Mouse (Mus musculus): ENCODE results near the gene Ankrd10. TPM values are rescaled to one million over a fixed set of nuclear protein-coding genes. Genes with fewer than 3 reads are reported as not detected.
"Not testable (repeated sequence)": the region's sequence is repeated elsewhere in the genome, so short reads cannot be mapped to it uniquely, and the experiment has no call there.

Ankrd10 gene
- 71.4 and 80.5 TPM in 2 replicates for polyA plus RNA-seq (2015; fragmentation: Nextera tagmentation; extraction: Ambion mirVana)

GRCm38 (mm10) chr8:11635611-11636081 lies at the start of gene Ankrd10:
Gene Ankrd10 (minus strand): TSS chr8:11635757.
- Histone ChIP-seq H3K4me3 (ENCODE audit: low read length) (peak within 1 kb of the TSS; percentile 97), H3K27me3 (replicated peaks; ENCODE audit: control insufficient read depth, insufficient read depth, low read length) (no peaks in the 10 kb centered on the region), H3K9me3 (ENCODE audit: control insufficient read depth, low read length) (no peaks in the 10 kb centered on the region), H3K4me1 (ENCODE audit: control insufficient read depth, insufficient read depth, low read depth, low read length) (peaks cover 25% of the 10 kb centered on the region), H3K9ac (ENCODE audit: low read depth, low read length) (peak within 1 kb of the TSS; percentile 98), H3K4me2 (ENCODE audit: low read length) (peak within 1 kb of the TSS; percentile 64), H3K27ac (ENCODE audit: low read depth, low read length) (peak within 1 kb of the TSS; percentile 97), H3K36me3 (ENCODE audit: control insufficient read depth, insufficient read depth, low read length) (peaks cover 10% of the 10 kb centered on the region)
- 1% methylated on average over 37 of the region's 40 CpGs for WGBS
- ATAC-seq: peak; percentile 93

- Histone ChIP-seq H3K4me3 (ENCODE audit: low read length) (no peak overlapping the region), H3K27ac (ENCODE audit: low read depth, low read length) (no peak overlapping the region), H3K9me3 (ENCODE audit: control insufficient read depth, low read length) (no peaks in the 10 kb centered on the region), H3K9ac (ENCODE audit: low read depth, low read length) (no peak overlapping the region), H3K27me3 (replicated peaks; ENCODE audit: control insufficient read depth, insufficient read depth, low read length) (no peaks in the 10 kb centered on the region), H3K36me3 (ENCODE audit: control insufficient read depth, insufficient read depth, low read length) (no peaks in the 10 kb centered on the region), H3K4me2 (ENCODE audit: low read length) (no peak overlapping the region), H3K4me1 (ENCODE audit: control insufficient read depth, insufficient read depth, low read depth, low read length) (no peaks in the 10 kb centered on the region)
- no peak for ATAC-seq
- WGBS: 84% methylated on average over 7 of the region's 7 CpGs
Measured at GRCm38 (mm10) chr8:11684558-11684957, 49.0 kb upstream of the Ankrd10 start.

GRCm38 (mm10) chr8:11668308-11668707 lies 32.8 kb upstream of the Ankrd10 start:
- Histone ChIP-seq H3K36me3 (ENCODE audit: control insufficient read depth, insufficient read depth, low read length) (no peaks in the 10 kb centered on the region), H3K4me2 (ENCODE audit: low read length) (no peak overlapping the region), H3K4me3 (ENCODE audit: low read length) (no peak overlapping the region), H3K9me3 (ENCODE audit: control insufficient read depth, low read length) (no peaks in the 10 kb centered on the region), H3K27me3 (replicated peaks; ENCODE audit: control insufficient read depth, insufficient read depth, low read length) (no peaks in the 10 kb centered on the region), H3K27ac (ENCODE audit: low read depth, low read length) (no peak overlapping the region), H3K9ac (ENCODE audit: low read depth, low read length) (no peak overlapping the region), H3K4me1 (ENCODE audit: control insufficient read depth, insufficient read depth, low read depth, low read length) (no peaks in the 10 kb centered on the region)
- WGBS: 83% methylated on average over 2 of the region's 2 CpGs
- ATAC-seq: no peak

- WGBS: 68% methylated on average over 20 of the region's 20 CpGs
- H3K9ac ChIP-seq (ENCODE audit: low read depth, low read length); ATAC-seq; H3K27ac ChIP-seq (ENCODE audit: low read depth, low read length); H3K4me1 ChIP-seq (ENCODE audit: control insufficient read depth, insufficient read depth, low read depth, low read length); H3K36me3 ChIP-seq (ENCODE audit: control insufficient read depth, insufficient read depth, low read length); H3K4me3 ChIP-seq (ENCODE audit: low read length); H3K27me3 ChIP-seq (replicated peaks; ENCODE audit: control insufficient read depth, insufficient read depth, low read length); H3K9me3 ChIP-seq (ENCODE audit: control insufficient read depth, low read length); H3K4me2 ChIP-seq (ENCODE audit: low read length): not testable (repeated sequence)
Measured at GRCm38 (mm10) chr8:11666023-11666716, 30.6 kb upstream of the Ankrd10 start.

GRCm38 (mm10) chr8:11661969-11662368 lies 26.4 kb upstream of the Ankrd10 start:
- Histone ChIP-seq H3K4me2 (ENCODE audit: low read length) (no peak overlapping the region), H3K4me1 (ENCODE audit: control insufficient read depth, insufficient read depth, low read depth, low read length) (no peaks in the 10 kb centered on the region), H3K9me3 (ENCODE audit: control insufficient read depth, low read length) (no peaks in the 10 kb centered on the region), H3K27ac (ENCODE audit: low read depth, low read length) (no peak overlapping the region), H3K9ac (ENCODE audit: low read depth, low read length) (no peak overlapping the region), H3K27me3 (replicated peaks; ENCODE audit: control insufficient read depth, insufficient read depth, low read length) (no peaks in the 10 kb centered on the region), H3K4me3 (ENCODE audit: low read length) (no peak overlapping the region), H3K36me3 (ENCODE audit: control insufficient read depth, insufficient read depth, low read length) (no peaks in the 10 kb centered on the region)
- peak; percentile 87 for ATAC-seq
- 74% methylated on average over 3 of the region's 3 CpGs for WGBS

- 93% methylated on average over 5 of the region's 5 CpGs for WGBS
- no peak for ATAC-seq
- Histone ChIP-seq H3K9ac (ENCODE audit: low read depth, low read length) (no peak overlapping the region), H3K4me2 (ENCODE audit: low read length) (no peak overlapping the region), H3K36me3 (ENCODE audit: control insufficient read depth, insufficient read depth, low read length) (no peaks in the 10 kb centered on the region), H3K27ac (ENCODE audit: low read depth, low read length) (no peak overlapping the region), H3K4me1 (ENCODE audit: control insufficient read depth, insufficient read depth, low read depth, low read length) (no peaks in the 10 kb centered on the region), H3K4me3 (ENCODE audit: low read length) (no peak overlapping the region), H3K27me3 (replicated peaks; ENCODE audit: control insufficient read depth, insufficient read depth, low read length) (no peaks in the 10 kb centered on the region), H3K9me3 (ENCODE audit: control insufficient read depth, low read length) (no peaks in the 10 kb centered on the region)
Measured at GRCm38 (mm10) chr8:11650021-11650420, 14.5 kb upstream of the Ankrd10 start.

- Histone ChIP-seq H3K27me3 (replicated peaks; ENCODE audit: control insufficient read depth, insufficient read depth, low read length) (no peaks in the 10 kb centered on the region), H3K4me2 (ENCODE audit: low read length) (no peak overlapping the region), H3K36me3 (ENCODE audit: control insufficient read depth, insufficient read depth, low read length) (peaks cover 5% of the 10 kb centered on the region; the same call in 1 of the 2 replicates), H3K27ac (ENCODE audit: low read depth, low read length) (no peak overlapping the region), H3K9ac (ENCODE audit: low read depth, low read length) (no peak overlapping the region), H3K9me3 (ENCODE audit: control insufficient read depth, low read length) (no peaks in the 10 kb centered on the region), H3K4me1 (ENCODE audit: control insufficient read depth, insufficient read depth, low read depth, low read length) (no peaks in the 10 kb centered on the region), H3K4me3 (ENCODE audit: low read length) (no peak overlapping the region)
- 70% methylated on average over 2 of the region's 2 CpGs for WGBS
- ATAC-seq: no peak
Measured at GRCm38 (mm10) chr8:11643123-11643522, 7.6 kb upstream of the Ankrd10 start.

- Histone ChIP-seq H3K4me2 (ENCODE audit: low read length) (no peak overlapping the region), H3K4me3 (ENCODE audit: low read length) (no peak overlapping the region), H3K27me3 (replicated peaks; ENCODE audit: control insufficient read depth, insufficient read depth, low read length) (no peaks in the 10 kb centered on the region), H3K36me3 (ENCODE audit: control insufficient read depth, insufficient read depth, low read length) (peaks cover 5% of the 10 kb centered on the region; the same call in 1 of the 2 replicates), H3K9me3 (ENCODE audit: control insufficient read depth, low read length) (no peaks in the 10 kb centered on the region), H3K4me1 (ENCODE audit: control insufficient read depth, insufficient read depth, low read depth, low read length) (peaks cover 3% of the 10 kb centered on the region; the same call in 1 of the 2 replicates), H3K9ac (ENCODE audit: low read depth, low read length) (no peak overlapping the region), H3K27ac (ENCODE audit: low read depth, low read length) (no peak overlapping the region)
- ATAC-seq: no peak
- WGBS: 64% methylated on average over 2 of the region's 2 CpGs
Measured at GRCm38 (mm10) chr8:11640606-11641005, 5.0 kb upstream of the Ankrd10 start.

- H3K4me2 ChIP-seq (ENCODE audit: low read length): no peak overlapping the region
- no peaks in the 10 kb centered on the region for H3K27me3 ChIP-seq (replicated peaks; ENCODE audit: control insufficient read depth, insufficient read depth, low read length)
- H3K9me3 ChIP-seq (ENCODE audit: control insufficient read depth, low read length): no peaks in the 10 kb centered on the region
- no peak overlapping the region for H3K27ac ChIP-seq (ENCODE audit: low read depth, low read length)
- no peak overlapping the region for H3K9ac ChIP-seq (ENCODE audit: low read depth, low read length)
- peaks cover 5% of the 10 kb centered on the region; the same call in 1 of the 2 replicates for H3K36me3 ChIP-seq (ENCODE audit: control insufficient read depth, insufficient read depth, low read length)
- ATAC-seq: no peak
- peaks cover 22% of the 10 kb centered on the region for H3K4me1 ChIP-seq (ENCODE audit: control insufficient read depth, insufficient read depth, low read depth, low read length)
- H3K4me3 ChIP-seq (ENCODE audit: low read length): no peak overlapping the region
- 94% methylated on average over 7 of the region's 7 CpGs for WGBS
Measured at GRCm38 (mm10) chr8:11637531-11637930, 2.0 kb upstream of the Ankrd10 start.
